Mouse (Mus musculus): ENCODE measurements at regions not wholly inside any gene's neighbourhood (a gene's known extent, or its start where the extent isn't known, plus 50 kb on each side); places are given as distances from the start of the nearest gene placed in this dataset. TPM values are rescaled to one million over a fixed set of nuclear protein-coding genes. Genes with fewer than 3 reads are reported as not detected.

Small RNAs in the stretch of these regions (microRNA-seq; reads per million reads assigned to microRNA genes)
- not detected for gene Gm23255

Data from stomach, embryonic 14.5 days (tissue).